Mouse (Mus musculus) megakaryocyte-erythroid progenitor cell, adult 5 weeks (primary cell): ENCODE results near the gene 4921501E09Rik. TPM values are rescaled to one million over a fixed set of nuclear protein-coding genes. Genes with fewer than 3 reads are reported as not detected.

ENCODE experiments used
- polyA plus RNA-seq: library from polyadenylated mRNA; stranded (reverse); fragments of >175 nt; gene quantifications from 2 replicates; pipeline ENCODE4 v1.2.3, GENCODE M21; 2012

4921501E09Rik gene
- 0.01 TPM in 1 of 2 replicates, not detected in the other for polyA plus RNA-seq

DNA sequence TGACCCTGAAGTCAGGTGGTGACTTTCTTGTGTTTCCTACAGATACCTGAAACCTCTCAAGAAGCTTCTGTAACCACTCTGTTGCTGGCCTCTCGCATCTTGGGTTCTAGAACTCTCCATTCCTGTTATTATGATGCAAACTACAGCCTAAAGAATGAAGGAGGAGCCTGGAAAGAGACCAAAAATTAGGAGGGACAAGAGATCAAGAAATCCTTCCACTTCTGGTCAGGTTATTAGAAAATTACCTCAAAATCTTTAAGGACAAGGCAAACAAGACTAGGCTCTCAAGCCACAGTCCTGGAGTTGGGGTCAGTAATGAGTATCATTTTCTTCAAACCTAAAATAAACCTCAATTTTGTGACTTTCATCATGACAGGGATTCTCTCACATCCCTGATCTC is at the start of gene 4921501E09Rik:
TSS of gene 4921501E09Rik (minus strand) at position 101 of the 400 bp plus-strand sequence.

DNA sequence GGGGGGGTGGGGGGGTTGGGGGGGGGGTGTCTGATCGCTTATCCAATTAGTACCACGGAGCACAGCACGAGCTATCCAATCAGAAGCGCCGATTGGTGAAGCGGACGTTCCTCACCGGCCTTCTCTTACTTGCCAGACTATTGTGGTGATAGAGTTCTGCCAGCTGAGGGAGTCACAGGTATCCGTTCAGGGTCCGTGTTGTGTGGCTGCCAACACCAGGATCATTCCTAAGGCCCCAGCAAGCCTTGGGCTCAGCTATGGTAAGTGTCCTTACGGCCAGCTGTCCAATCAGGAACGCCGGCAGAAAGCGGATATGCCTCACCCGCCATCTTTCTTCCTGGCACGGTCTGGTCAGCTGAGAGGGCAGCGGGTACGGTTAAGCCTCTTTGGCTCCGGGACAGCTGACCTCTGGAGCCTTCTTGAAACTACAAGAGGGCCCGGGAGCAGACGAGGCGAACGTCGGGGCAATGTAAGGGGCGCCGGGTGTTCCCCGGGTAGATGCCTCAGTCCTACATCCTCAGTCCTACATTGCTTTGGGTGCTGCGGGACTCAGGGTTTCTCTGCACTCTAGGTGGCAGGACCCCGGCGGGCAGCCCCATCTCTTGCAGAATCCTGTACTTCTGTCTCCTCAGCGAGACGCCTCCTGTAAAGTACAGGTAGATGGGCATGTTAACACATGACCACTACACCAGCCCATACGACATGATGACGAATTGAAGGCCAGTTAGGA is 21.5 kb upstream of the 4921501E09Rik start, which contains the start of gene Zfp563:
TSS of gene Zfp563 (plus strand) at position 91 of the 730 bp plus-strand sequence.

DNA sequence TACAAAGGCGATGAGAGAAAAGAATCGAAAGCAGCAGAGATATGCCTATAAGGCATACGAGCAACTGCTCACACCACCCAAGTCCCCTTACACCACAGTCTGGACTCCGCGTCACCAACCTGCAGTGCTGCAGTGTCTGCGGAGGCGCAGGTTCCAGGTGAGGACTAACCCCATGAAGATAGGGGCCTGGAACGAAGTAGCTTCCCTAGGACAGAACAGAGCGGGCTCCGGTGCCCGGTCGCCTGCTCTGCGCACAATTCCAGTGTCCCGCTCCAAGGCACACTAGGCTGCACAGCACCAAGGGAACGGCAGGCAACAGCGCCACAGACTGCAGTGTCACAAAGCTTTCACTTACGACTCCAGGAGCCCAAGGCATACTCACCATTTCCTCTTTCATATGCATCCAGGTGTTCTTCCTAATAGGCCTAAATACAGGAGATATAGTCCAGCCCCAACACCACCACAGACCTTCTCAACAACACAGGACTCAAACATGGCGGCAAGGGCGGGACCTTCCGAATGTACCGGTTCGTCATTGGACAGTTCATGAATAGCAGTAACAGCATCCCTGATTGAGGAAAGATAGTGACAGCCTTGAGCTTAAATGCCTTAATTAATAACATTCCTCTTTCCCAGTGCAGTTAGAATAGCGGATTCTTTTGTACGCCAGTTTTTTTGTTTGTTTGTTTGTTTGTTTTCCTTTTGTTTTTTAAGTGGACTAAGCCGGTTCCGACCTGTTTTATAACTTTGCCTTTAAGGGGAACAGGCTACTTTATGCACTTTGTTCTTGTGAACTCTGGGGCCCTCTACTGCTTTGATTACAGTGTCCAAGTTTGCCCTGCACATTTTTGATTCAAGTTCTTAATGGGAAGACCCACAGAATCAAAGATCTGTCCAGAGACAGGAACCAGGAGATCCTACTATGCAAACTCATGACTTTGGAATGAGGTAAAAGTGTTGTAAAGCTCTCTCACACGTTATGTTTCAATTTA is 34.7 kb downstream of the 4921501E09Rik start, which contains the start of gene Zfp763:
TSS of gene Zfp763 (minus strand) at position 503 of the 992 bp plus-strand sequence.

Other genes starting within 250 kb of the 4921501E09Rik start
- gene Zfp799, start 237.8 kb downstream of the 4921501E09Rik start, polyA plus RNA-seq = 0.16 and 0.35 TPM in 2 replicates
- 0.14 and 0.45 TPM in 2 replicates for gene Zfp870, start 176.4 kb downstream of the 4921501E09Rik start, polyA plus RNA-seq
- not detected in 2 replicates for gene Cyp4f14, start 150.7 kb downstream of the 4921501E09Rik start, polyA plus RNA-seq
- 13.3 and 22.3 TPM in 2 replicates for gene Cyp4f13, start 120.7 kb downstream of the 4921501E09Rik start, polyA plus RNA-seq
- gene Zfp472, start 102.2 kb downstream of the 4921501E09Rik start, polyA plus RNA-seq = 0.79 and 1.0 TPM in 2 replicates
- gene Zfp952, start 74.9 kb downstream of the 4921501E09Rik start, polyA plus RNA-seq = 0.13 and 0.27 TPM in 2 replicates
- 0.05 and 0.14 TPM in 2 replicates for gene Zfp763, start 34.7 kb downstream of the 4921501E09Rik start, polyA plus RNA-seq
- gene Zfp563, start 21.3 kb upstream of the 4921501E09Rik start, polyA plus RNA-seq = 0.02 TPM in 1 of 2 replicates, not detected in the other
- not detected in 2 replicates for gene Morc2b, start 71.6 kb upstream of the 4921501E09Rik start, polyA plus RNA-seq
- gene Olfr55, start 100.4 kb upstream of the 4921501E09Rik start, polyA plus RNA-seq = not detected in 2 replicates
- not detected in 2 replicates for gene Olfr239, start 123.2 kb upstream of the 4921501E09Rik start, polyA plus RNA-seq
- 0.02 TPM in 2 replicates for gene Olfr1564, start 153.6 kb upstream of the 4921501E09Rik start, polyA plus RNA-seq
- 0.53 and 0.62 TPM in 2 replicates for gene Zfp955a, start 187.1 kb upstream of the 4921501E09Rik start, polyA plus RNA-seq
- gene Olfr63, start 196.6 kb upstream of the 4921501E09Rik start, polyA plus RNA-seq = not detected in 2 replicates
- gene Zfp955b, start 221.5 kb upstream of the 4921501E09Rik start, polyA plus RNA-seq = 0.34 and 0.60 TPM in 2 replicates